Mouse (Mus musculus) forebrain, embryonic 15.5 days (tissue): Measurements from ENCODE around the gene Kcnh2. TPM values are rescaled to one million over a fixed set of nuclear protein-coding genes. Genes with fewer than 3 reads are reported as not detected.

Experiments
- ATAC-seq: fragments of 200-750 bp; cut with Nextera tagmentation; replicated peaks from 2 replicates; pipeline ENCODE4 v1.8.0; 2017; ENCODE audit warnings: mild to moderate bottlenecking, moderate TSS enrichment, moderate library complexity
- H3K27ac ChIP-seq: fragments of 300-500 bp; sonication (generic); replicated peaks from 2 replicates; pipeline ENCODE4 v1.5.1; 2015; ENCODE audit warnings: mild to moderate bottlenecking, inconsistent platforms
- H3K27me3 ChIP-seq: fragments of 300-500 bp; sonication (generic); 2 replicates; pipeline ENCODE4 v1.6.1; 2015; ENCODE audit warnings: inconsistent platforms
- H3K36me3 ChIP-seq: fragments of 300-500 bp; sonication (generic); 2 replicates; pipeline ENCODE4 v1.6.1; 2015; ENCODE audit warnings: mild to moderate bottlenecking, inconsistent platforms
- H3K4me1 ChIP-seq: fragments of 300-500 bp; sonication (generic); 2 replicates; pipeline ENCODE4 v1.6.1; 2015; ENCODE audit warnings: inconsistent platforms
- H3K4me2 ChIP-seq: fragments of 300-500 bp; sonication (generic); replicated peaks from 2 replicates; pipeline ENCODE4 v1.6.1; 2015; ENCODE audit warnings: mild to moderate bottlenecking, inconsistent platforms
- H3K4me3 ChIP-seq: fragments of 300-500 bp; sonication (generic); 2 replicates; pipeline ENCODE4 v1.5.1; 2015; ENCODE audit warnings: mild to moderate bottlenecking, inconsistent platforms
- H3K9ac ChIP-seq: fragments of 300-500 bp; sonication (generic); replicated peaks from 2 replicates; pipeline ENCODE4 v1.6.1; 2015; ENCODE audit warnings: mild to moderate bottlenecking, inconsistent platforms
- H3K9me3 ChIP-seq: fragments of 300-500 bp; sonication (generic); 2 replicates; pipeline ENCODE4 v1.6.1; 2016; ENCODE audit warnings: inconsistent platforms
- WGBS: fragments of 180-500 bp; shearing (Covaris S2); methylation state at CpG from one replicate; pipeline ENCODE4 v1.1.7; 2015; ENCODE audit warnings: mixed read lengths; 5-methylcytosine and 5-hydroxymethylcytosine counted together
- polyA plus RNA-seq: library from polyadenylated mRNA; unstranded; fragments of >200 nt; fragmentation: Nextera tagmentation; extraction: Ambion mirVana; gene quantifications from 2 replicates; pipeline ENCODE4 v1.2.1, GENCODE M21; 2015

The Kcnh2 gene
- polyA plus RNA-seq, 1 experiment from 2014 or later = 6.4 TPM

DNA sequence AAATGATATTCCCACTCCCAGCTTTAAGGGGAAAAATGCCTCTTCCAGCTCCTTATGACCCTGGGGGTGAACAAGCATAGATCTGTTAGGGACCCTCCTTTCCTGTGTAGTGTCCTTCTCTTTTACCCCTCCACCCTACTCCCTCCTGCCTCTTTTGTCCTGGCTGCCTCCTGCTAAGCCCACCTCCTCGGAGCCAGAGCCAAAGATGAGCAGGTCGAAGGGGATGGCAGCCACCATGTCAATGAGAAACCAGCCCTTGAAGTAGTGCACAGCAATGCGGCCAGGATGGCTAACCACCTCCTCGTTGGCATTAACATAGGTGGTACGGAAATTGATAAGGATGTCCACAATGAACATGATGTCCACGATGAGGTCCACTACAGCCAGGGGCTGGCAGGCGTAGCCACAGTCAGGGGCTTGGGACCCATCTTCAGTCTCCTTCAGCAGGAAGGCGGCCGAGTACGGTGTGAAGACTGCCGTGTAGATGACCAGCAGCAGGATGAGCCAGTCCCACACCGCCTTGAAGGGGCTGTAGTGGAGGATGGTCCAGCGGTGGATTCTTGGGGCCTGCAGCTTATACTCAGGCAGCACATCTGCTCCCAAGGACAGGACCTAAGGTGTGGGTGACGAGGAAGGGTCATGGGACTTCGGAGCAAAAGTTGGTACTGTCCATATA lies 25.1 kb downstream of the Kcnh2 start:
- H3K4me2 ChIP-seq = no peak overlapping the region
- no peak overlapping the region for H3K9ac ChIP-seq
- 91% methylated on average over 15 of the region's 15 CpGs for WGBS
- H3K9me3 ChIP-seq = no peaks in the 10 kb centered on the region
- no peak for ATAC-seq
- H3K27ac ChIP-seq = no peak overlapping the region
- no peak overlapping the region for H3K4me3 ChIP-seq
- peaks cover 27% of the 10 kb centered on the region for H3K4me1 ChIP-seq
- peaks cover 6% of the 10 kb centered on the region for H3K36me3 ChIP-seq
- H3K27me3 ChIP-seq = no peaks in the 10 kb centered on the region

DNA sequence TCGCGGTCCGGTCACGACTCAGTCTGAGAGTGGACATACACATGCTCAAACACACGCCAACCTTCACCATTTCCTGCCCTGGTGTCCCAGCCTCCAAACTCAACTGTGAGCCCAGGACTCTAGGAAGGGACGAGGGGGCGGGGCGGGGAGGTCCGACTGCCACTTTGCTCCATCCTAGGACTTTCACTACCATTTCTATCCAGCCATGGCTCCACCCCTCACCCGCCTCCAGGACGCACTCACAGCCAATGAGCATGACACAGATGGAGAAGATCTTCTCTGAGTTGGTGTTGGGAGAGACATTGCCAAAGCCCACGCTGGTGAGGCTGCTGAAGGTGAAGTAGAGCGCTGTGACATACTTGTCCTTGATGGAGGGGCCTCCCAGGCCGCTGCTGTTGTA lies 26.2 kb downstream of the Kcnh2 start:
- no peaks in the 10 kb centered on the region for H3K27me3 ChIP-seq
- peaks cover 36% of the 10 kb centered on the region for H3K4me1 ChIP-seq
- no peak overlapping the region for H3K4me2 ChIP-seq
- WGBS = 58% methylated on average over 14 of the region's 14 CpGs
- no peak overlapping the region for H3K27ac ChIP-seq
- H3K4me3 ChIP-seq = no peak overlapping the region
- no peaks in the 10 kb centered on the region for H3K9me3 ChIP-seq
- H3K9ac ChIP-seq = no peak overlapping the region
- H3K36me3 ChIP-seq = peaks cover 6% of the 10 kb centered on the region
- no peak for ATAC-seq

DNA sequence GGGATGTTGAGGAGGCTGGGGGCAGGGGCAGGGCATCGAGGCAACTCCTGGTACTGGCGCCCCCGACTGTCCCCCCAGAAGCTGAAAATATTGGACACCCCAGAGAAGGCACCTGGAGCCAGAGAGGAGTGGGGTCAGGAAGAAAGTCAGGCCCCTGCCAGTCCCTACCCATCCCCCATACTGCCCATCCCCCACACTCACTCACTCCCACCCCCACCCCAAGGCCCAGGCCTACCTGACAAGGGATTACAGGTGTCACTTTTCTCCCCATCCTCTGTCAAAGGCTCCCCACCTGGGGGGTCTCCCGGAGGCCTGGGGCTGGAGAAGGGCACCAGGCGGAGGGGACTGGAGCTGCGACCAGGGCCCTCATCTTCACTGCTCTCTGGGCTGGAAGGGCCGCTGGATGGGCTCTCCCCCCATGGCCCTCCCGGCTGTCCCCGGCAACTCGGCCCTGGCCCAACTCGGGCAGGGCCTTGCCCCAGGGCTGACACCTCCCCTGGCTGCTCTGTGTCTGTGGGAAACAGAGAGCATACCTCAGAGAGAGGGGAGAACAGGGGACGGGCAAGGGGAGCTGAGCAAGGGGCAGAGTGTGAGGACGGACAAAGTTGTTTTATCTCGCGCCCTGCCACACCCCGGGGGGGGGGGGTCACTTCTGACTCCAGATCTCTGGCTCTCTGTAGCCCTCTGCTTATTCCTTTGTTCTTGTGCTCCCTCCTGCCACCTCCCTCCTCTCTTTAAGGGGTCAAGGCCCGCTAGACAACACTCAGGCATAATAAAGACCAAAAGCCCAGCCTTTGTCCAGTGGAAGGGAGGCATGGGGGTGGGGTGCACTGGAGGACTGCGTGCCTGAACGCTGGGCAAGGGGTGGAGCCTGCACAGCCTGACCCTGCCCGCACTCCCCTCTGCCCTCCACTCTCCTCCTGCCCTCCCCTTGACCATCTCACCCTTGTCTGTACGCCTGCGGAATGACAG lies 29.4 kb downstream of the Kcnh2 start:
- H3K4me1 ChIP-seq = peaks cover 29% of the 10 kb centered on the region
- no peak overlapping the region for H3K4me2 ChIP-seq
- no peak overlapping the region for H3K4me3 ChIP-seq
- 12% methylated on average over 22 of the region's 22 CpGs for WGBS
- H3K27me3 ChIP-seq = no peaks in the 10 kb centered on the region
- no peak overlapping the region for H3K9ac ChIP-seq
- H3K9me3 ChIP-seq = no peaks in the 10 kb centered on the region
- H3K27ac ChIP-seq = no peak overlapping the region
- ATAC-seq = no peak
- peaks cover 6% of the 10 kb centered on the region for H3K36me3 ChIP-seq

DNA sequence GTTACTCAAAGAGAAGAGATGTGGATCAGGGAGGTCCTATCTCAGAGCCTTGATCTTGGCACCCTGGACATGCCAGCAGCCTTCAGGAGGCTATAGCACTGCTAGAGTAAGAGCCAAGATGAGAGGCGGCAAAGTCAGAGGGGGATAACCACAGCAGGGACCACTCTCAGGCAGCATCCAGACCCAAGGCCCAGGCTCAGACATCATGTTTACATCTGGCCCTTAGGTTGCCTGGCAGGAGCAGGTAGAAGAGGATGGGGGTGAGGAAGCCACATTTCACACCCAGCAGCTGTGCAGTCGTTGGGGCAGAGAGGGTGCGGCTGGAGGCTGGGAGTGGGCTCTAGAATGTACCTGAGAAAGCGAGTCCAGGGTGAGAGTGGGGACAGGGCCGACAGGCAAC lies 30.5 kb downstream of the Kcnh2 start:
- WGBS = 48% methylated on average over 5 of the region's 5 CpGs
- H3K4me2 ChIP-seq = no peak overlapping the region
- no peaks in the 10 kb centered on the region; the same call in 1 of the 2 replicates for H3K36me3 ChIP-seq
- no peak overlapping the region for H3K4me3 ChIP-seq
- H3K27me3 ChIP-seq = no peaks in the 10 kb centered on the region
- no peak overlapping the region for H3K9ac ChIP-seq
- peaks cover 29% of the 10 kb centered on the region for H3K4me1 ChIP-seq
- H3K27ac ChIP-seq = no peak overlapping the region
- H3K9me3 ChIP-seq = no peaks in the 10 kb centered on the region
- ATAC-seq = no peak

- Histone ChIP-seq H3K4me3 (no peak overlapping the region), H3K27ac (no peak overlapping the region), H3K27me3 (no peaks in the 10 kb centered on the region), H3K4me2 (no peak overlapping the region), H3K36me3 (no peaks in the 10 kb centered on the region; the same call in 1 of the 2 replicates), H3K9me3 (no peaks in the 10 kb centered on the region), H3K4me1 (peaks cover 29% of the 10 kb centered on the region), H3K9ac (no peak overlapping the region)
- ATAC-seq = no peak
- 21% methylated on average over 6 of the region's 6 CpGs for WGBS
Observed at GRCm38 (mm10) chr5:24320467-24320813, 31.0 kb downstream of the Kcnh2 start.

DNA sequence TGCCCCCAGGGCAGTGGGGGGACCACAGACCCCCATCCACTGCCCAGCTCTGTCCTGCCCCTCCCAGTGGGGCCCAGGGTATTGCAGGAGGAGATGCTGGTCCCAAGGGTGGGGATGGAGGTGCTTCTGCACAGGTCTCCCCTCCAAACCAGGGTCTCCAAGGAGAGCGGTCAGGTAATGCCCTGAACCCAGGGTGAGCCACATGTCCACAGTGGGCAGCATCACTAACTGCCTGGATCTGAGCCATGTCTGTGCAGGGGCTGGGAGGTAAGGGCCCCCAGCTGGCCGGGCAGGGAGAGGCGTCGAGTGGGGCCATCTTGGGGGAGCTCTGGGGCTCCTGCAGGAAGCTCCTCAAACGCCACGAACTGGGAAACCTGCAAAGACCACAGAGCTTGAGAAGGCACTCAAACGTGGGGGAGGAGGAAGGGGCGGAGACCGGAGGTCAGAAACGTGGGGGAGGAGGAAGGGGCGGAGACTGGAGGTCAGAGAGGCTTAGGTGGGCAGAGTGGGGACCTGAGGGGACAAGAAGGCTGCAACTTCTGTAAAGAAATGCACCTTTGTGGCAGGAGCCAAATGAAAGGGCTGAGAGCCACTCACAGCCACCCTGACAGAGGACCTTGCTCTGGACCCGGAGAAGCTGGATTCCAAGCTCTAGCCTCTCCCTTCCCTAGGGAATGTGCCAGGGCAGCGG lies 31.5 kb downstream of the Kcnh2 start:
- no peaks in the 10 kb centered on the region for H3K9me3 ChIP-seq
- 13% methylated on average over 13 of the region's 13 CpGs for WGBS
- no peak overlapping the region for H3K9ac ChIP-seq
- H3K4me1 ChIP-seq = peaks cover 29% of the 10 kb centered on the region
- ATAC-seq = 0 out of 2 replicates have a peak, but pooled peaks have one; percentile 36
- H3K4me2 ChIP-seq = no peak overlapping the region
- no peaks in the 10 kb centered on the region; the same call in 1 of the 2 replicates for H3K36me3 ChIP-seq
- H3K4me3 ChIP-seq = no peak overlapping the region
- no peaks in the 10 kb centered on the region for H3K27me3 ChIP-seq
- H3K27ac ChIP-seq = no peak overlapping the region

DNA sequence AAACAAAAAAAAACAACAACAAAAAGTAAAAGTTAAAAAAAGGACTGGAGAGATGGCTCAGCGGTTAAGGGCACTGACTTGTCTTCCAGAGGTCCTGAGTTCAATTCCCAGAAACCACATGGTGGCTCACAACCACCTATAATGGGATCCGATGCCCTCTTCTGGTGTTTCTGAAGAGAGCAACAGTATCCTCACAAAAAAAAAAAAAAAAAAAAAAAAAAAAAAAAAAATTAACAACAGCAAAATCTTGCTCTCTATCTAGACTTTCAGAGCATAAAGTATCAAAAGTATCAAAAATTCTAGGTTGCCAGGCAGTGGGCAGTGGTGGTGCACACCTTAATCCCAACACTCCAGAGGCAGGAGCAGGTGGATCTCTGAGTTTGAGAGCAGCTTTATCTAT lies 42.2 kb downstream of the Kcnh2 start:
- WGBS = 86% methylated on average over 2 of the region's 2 CpGs
- 0 out of 2 replicates have a peak, but pooled peaks cover 8% of the 10 kb centered on the region for H3K4me1 ChIP-seq
- no peak overlapping the region for H3K4me2 ChIP-seq
- H3K27ac ChIP-seq = no peak overlapping the region
- ATAC-seq = no peak
- no peaks in the 10 kb centered on the region for H3K9me3 ChIP-seq
- H3K9ac ChIP-seq = no peak overlapping the region
- no peaks in the 10 kb centered on the region for H3K36me3 ChIP-seq
- no peak overlapping the region for H3K4me3 ChIP-seq
- H3K27me3 ChIP-seq = no peaks in the 10 kb centered on the region

DNA sequence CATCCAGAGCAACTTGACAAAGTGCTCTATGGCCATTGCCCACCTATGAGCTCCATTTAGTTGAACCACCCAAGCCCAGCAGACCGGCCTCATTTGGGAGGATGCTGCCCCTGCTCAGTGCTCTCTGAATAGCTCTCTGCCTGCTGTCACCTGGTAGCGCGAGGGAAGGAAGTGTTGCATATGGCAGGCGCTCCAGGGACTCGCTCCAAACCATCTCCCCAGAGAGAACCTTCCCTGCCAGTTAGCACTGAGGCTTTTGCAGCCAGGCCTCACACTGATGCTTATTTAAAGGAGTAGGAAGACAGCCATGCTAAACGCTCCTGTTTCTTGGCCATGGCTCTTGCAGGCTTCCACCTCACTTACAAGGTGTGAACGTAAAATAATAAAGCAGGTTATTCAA lies 42.8 kb downstream of the Kcnh2 start:
- Histone ChIP-seq H3K4me2 (no peak overlapping the region), H3K27me3 (no peaks in the 10 kb centered on the region), H3K27ac (no peak overlapping the region), H3K9me3 (no peaks in the 10 kb centered on the region), H3K4me3 (no peak overlapping the region), H3K9ac (no peak overlapping the region), H3K36me3 (no peaks in the 10 kb centered on the region), H3K4me1 (0 out of 2 replicates have a peak, but pooled peaks cover 8% of the 10 kb centered on the region)
- WGBS = 62% methylated on average over 7 of the region's 7 CpGs
- no peak for ATAC-seq

GRCm38 (mm10) chr5:24307118-24307777 lies 44.2 kb downstream of the Kcnh2 start:
- no peaks in the 10 kb centered on the region for H3K36me3 ChIP-seq
- no peaks in the 10 kb centered on the region for H3K9me3 ChIP-seq
- H3K4me1 ChIP-seq = 0 out of 2 replicates have a peak, but pooled peaks cover 8% of the 10 kb centered on the region
- H3K27me3 ChIP-seq = no peaks in the 10 kb centered on the region
- H3K9ac ChIP-seq = no peak overlapping the region
- ATAC-seq = no peak
- no peak overlapping the region for H3K27ac ChIP-seq
- WGBS = 65% methylated on average over 5 of the region's 5 CpGs
- H3K4me3 ChIP-seq = no peak overlapping the region
- no peak overlapping the region for H3K4me2 ChIP-seq

GRCm38 (mm10) chr5:24303199-24303598 lies 48.2 kb downstream of the Kcnh2 start:
- Histone ChIP-seq H3K4me1 (0 out of 2 replicates have a peak, but pooled peaks cover 2% of the 10 kb centered on the region), H3K4me2 (no peak overlapping the region), H3K27me3 (no peaks in the 10 kb centered on the region), H3K27ac (no peak overlapping the region), H3K9ac (no peak overlapping the region), H3K4me3 (no peak overlapping the region), H3K36me3 (no peaks in the 10 kb centered on the region), H3K9me3 (no peaks in the 10 kb centered on the region)
- no peak for ATAC-seq
- 59% methylated on average over 3 of the region's 3 CpGs for WGBS

DNA sequence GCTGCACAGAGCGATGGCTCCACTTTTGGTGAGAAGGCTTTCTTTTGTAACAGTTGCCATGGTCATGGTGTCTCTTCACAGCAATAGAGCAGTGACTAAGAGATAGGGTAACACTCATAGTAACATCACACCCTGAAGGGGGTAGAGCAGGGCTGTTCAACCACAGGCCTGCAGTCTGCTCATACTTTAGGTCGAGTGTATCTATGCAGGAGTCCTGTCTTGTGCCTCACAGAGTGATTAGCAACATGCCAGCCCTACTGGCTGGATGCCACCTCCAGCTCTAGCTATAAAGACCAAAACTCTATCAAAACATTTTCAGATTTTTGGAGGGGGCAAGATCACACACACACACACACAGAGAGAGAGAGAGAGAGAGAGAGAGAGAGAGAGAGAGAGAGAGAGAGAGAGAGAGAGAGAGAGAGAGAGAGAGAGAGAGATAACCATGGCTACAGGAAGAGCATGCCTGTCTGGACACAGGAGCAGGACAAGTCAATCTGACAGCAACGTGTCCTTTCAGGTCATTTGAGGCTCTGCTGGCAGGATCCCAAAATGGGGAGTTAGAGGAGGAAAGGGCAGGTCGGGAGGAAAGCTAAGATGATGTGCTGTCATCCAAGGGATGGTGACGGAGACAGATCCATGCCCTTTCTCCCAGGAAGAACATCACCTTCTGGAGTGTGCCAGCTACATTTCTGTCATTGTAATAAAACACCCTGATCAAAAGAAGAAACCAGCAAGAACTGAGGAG lies 51.4 kb downstream of the Kcnh2 start:
- Histone ChIP-seq H3K9me3 (no peaks in the 10 kb centered on the region), H3K36me3 (no peaks in the 10 kb centered on the region), H3K4me2 (no peak overlapping the region), H3K4me3 (no peak overlapping the region), H3K27ac (no peak overlapping the region), H3K4me1 (no peaks in the 10 kb centered on the region), H3K9ac (no peak overlapping the region), H3K27me3 (no peaks in the 10 kb centered on the region)
- WGBS = 62% methylated on average over 5 of the region's 5 CpGs
- ATAC-seq = no peak
